Mouse (Mus musculus) limb, embryonic 14.5 days (tissue): ENCODE data around the gene Polr3g. TPM values are rescaled to one million over a fixed set of nuclear protein-coding genes. Genes with fewer than 3 reads are reported as not detected.

ENCODE experiments used
- ATAC-seq: fragments of 200-750 bp; cut with Nextera tagmentation; 2 replicates; pipeline ENCODE4 v1.8.0; 2017; ENCODE audit warnings: low read depth, moderate number of reproducible peaks, moderate TSS enrichment; ENCODE audit not compliant: low FRiP score
- DNase-seq: peaks from one replicate; pipeline ENCODE4 v3.0.0-alpha.2; 2015; ENCODE audit warnings: low spot score
- H3K27ac ChIP-seq: fragments of 300-500 bp; sonication (generic); replicated peaks from 2 replicates; pipeline ENCODE4 v1.5.1; 2014; ENCODE audit warnings: low read depth, mild to moderate bottlenecking, low read length, moderate library complexity, mixed read lengths
- H3K27me3 ChIP-seq: fragments of 300-500 bp; sonication (generic); 2 replicates; pipeline ENCODE4 v1.6.1; 2014; ENCODE audit warnings: low read length, mixed read lengths; ENCODE audit not compliant: control insufficient read depth, insufficient read depth
- H3K36me3 ChIP-seq: fragments of 300-500 bp; sonication (generic); 2 replicates; pipeline ENCODE4 v1.6.1; 2014; ENCODE audit warnings: mild to moderate bottlenecking, low read length, moderate library complexity, mixed read lengths; ENCODE audit not compliant: control insufficient read depth, insufficient read depth
- H3K4me1 ChIP-seq: fragments of 300-500 bp; sonication (generic); 2 replicates; pipeline ENCODE4 v1.6.1; 2014; ENCODE audit warnings: antibody characterized with exemption, low read length, mixed read lengths; ENCODE audit not compliant: control insufficient read depth, insufficient read depth
- H3K4me2 ChIP-seq: fragments of 300-500 bp; sonication (generic); replicated peaks from 2 replicates; pipeline ENCODE4 v1.6.1; 2014; ENCODE audit warnings: low read depth, mild to moderate bottlenecking, low read length, moderate library complexity; ENCODE audit not compliant: severe bottlenecking
- H3K4me3 ChIP-seq: fragments of 300-500 bp; sonication (generic); replicated peaks from 2 replicates; pipeline ENCODE4 v1.5.1; 2014; ENCODE audit warnings: low read length
- H3K9ac ChIP-seq: fragments of 300-500 bp; sonication (generic); 2 replicates; pipeline ENCODE4 v1.6.1; 2014; ENCODE audit warnings: mild to moderate bottlenecking, low read depth, low read length, moderate library complexity; ENCODE audit not compliant: severe bottlenecking
- H3K9me3 ChIP-seq: fragments of 300-500 bp; sonication (generic); 2 replicates; pipeline ENCODE4 v1.6.1; 2016; ENCODE audit warnings: low read length; ENCODE audit not compliant: control insufficient read depth
- POLR2A ChIP-seq: fragments of 200-500 bp; IDR thresholded peaks from 2 replicates; pipeline ENCODE4 v1.8.0; 2012; ENCODE audit warnings: inconsistent platforms, mild to moderate bottlenecking, moderate library complexity, borderline replicate concordance; ENCODE audit not compliant: insufficient read depth, insufficient read length; ENCODE audit errors: extremely low read depth
- WGBS: fragments of 180-500 bp; shearing (Covaris S2); extraction: QIAGEN DNeasy Blood & Tissue Kit; methylation state at CpG from one replicate; pipeline ENCODE4 v1.1.7; 2014; 5-methylcytosine and 5-hydroxymethylcytosine counted together
- polyA plus RNA-seq, 2 experiments: library from polyadenylated mRNA; depleted of rRNA in 1 of 2; stranded (reverse) in 1 of 2; unstranded in 1 of 2; fragments of >200 nt; fragmentation: Nextera tagmentation in 1 of 2; extraction: Ambion mirVana in 1 of 2; gene quantifications; 2 replicates each; pipeline versions ENCODE4 v1.2.1 to v1.2.3; 2012 to 2014

Gene Polr3g
- polyA plus RNA-seq, 2 experiments: 15.0 to 31.1 TPM

GRCm38 (mm10) chr13:81703621-81704020, 7.2 kb downstream of the Polr3g start:
- Histone ChIP-seq H3K4me3 (no peak overlapping the region), H3K27ac (no peak overlapping the region), H3K9me3 (no peaks in the 10 kb centered on the region), H3K36me3 (0 out of 2 replicates have a peak, but pooled peaks cover 3% of the 10 kb centered on the region), H3K27me3 (no peaks in the 10 kb centered on the region), H3K4me1 (peaks cover 2% of the 10 kb centered on the region; the same call in 1 of the 2 replicates), H3K9ac (no peak overlapping the region), H3K4me2 (no peak overlapping the region)
- TF ChIP-seq POLR2A: no peak
- ATAC-seq (no peak), DNase-seq (no peak)
- WGBS: 72% methylated on average over 9 of the region's 9 CpGs

- WGBS: 78% methylated on average over 7 of the region's 7 CpGs
These were observed 7.7 kb downstream of the Polr3g start for GRCm38 (mm10) chr13:81703148-81703547.

GRCm38 (mm10) chr13:81694446-81694845, 16.4 kb downstream of the Polr3g start:
- no peaks in the 10 kb centered on the region for H3K27me3 ChIP-seq
- no peak overlapping the region for H3K4me2 ChIP-seq
- no peak overlapping the region for H3K27ac ChIP-seq
- H3K36me3 ChIP-seq: 0 out of 2 replicates have a peak, but pooled peaks cover 3% of the 10 kb centered on the region
- no peak for ATAC-seq
- no peaks in the 10 kb centered on the region for H3K9me3 ChIP-seq
- H3K4me3 ChIP-seq: no peak overlapping the region
- H3K9ac ChIP-seq: no peak overlapping the region
- WGBS: 92% methylated on average over 12 of the region's 12 CpGs
- TF ChIP-seq POLR2A: no peak
- no peaks in the 10 kb centered on the region for H3K4me1 ChIP-seq
- DNase-seq: no peak

More at GRCm38 (mm10) chr13:81703148-81703547, 7.7 kb downstream of the Polr3g start:
- H3K36me3 ChIP-seq: 0 out of 2 replicates have a peak, but pooled peaks cover 3% of the 10 kb centered on the region
- H3K9ac ChIP-seq: no peak overlapping the region
- H3K4me3 ChIP-seq: no peak overlapping the region
- H3K9me3 ChIP-seq: no peaks in the 10 kb centered on the region
- no peak for DNase-seq
- no peak overlapping the region for H3K27ac ChIP-seq
- no peaks in the 10 kb centered on the region for H3K27me3 ChIP-seq
- ATAC-seq: no peak
- no peak overlapping the region for H3K4me2 ChIP-seq
- H3K4me1 ChIP-seq: peaks cover 2% of the 10 kb centered on the region; the same call in 1 of the 2 replicates
- TF ChIP-seq POLR2A: no peak

- H3K4me2 ChIP-seq: no peak overlapping the region
- ATAC-seq: no peak
- H3K36me3 ChIP-seq: no peaks in the 10 kb centered on the region
- no peak for TF ChIP-seq POLR2A
- no peaks in the 10 kb centered on the region for H3K9me3 ChIP-seq
- H3K9ac ChIP-seq: no peak overlapping the region
- no peak overlapping the region for H3K27ac ChIP-seq
- 77% methylated on average over 9 of the region's 9 CpGs for WGBS
- H3K4me1 ChIP-seq: no peaks in the 10 kb centered on the region
- no peak for DNase-seq
- H3K4me3 ChIP-seq: no peak overlapping the region
- no peaks in the 10 kb centered on the region for H3K27me3 ChIP-seq
These were observed 19.2 kb downstream of the Polr3g start for GRCm38 (mm10) chr13:81691606-81692005.

GRCm38 (mm10) chr13:81690477-81690876, 20.3 kb downstream of the Polr3g start:
- no peak for ATAC-seq

GRCm38 (mm10) chr13:81689587-81689986, 21.2 kb downstream of the Polr3g start:
- no peak for TF ChIP-seq POLR2A
- H3K9me3 ChIP-seq: no peaks in the 10 kb centered on the region
- DNase-seq (no peak), ATAC-seq (no peak)
- no peaks in the 10 kb centered on the region for H3K27me3 ChIP-seq
- H3K36me3 ChIP-seq: no peaks in the 10 kb centered on the region
- no peaks in the 10 kb centered on the region for H3K4me1 ChIP-seq
- no peak overlapping the region for H3K4me2 ChIP-seq
- H3K27ac ChIP-seq: no peak overlapping the region
- no peak overlapping the region for H3K4me3 ChIP-seq
- WGBS: 88% methylated on average over 3 of the region's 3 CpGs
- H3K9ac ChIP-seq: no peak overlapping the region

More at GRCm38 (mm10) chr13:81690477-81690876, 20.3 kb downstream of the Polr3g start:
- no peaks in the 10 kb centered on the region for H3K36me3 ChIP-seq
- no peak overlapping the region for H3K4me3 ChIP-seq
- WGBS: 87% methylated on average over 10 of the region's 10 CpGs
- no peaks in the 10 kb centered on the region for H3K9me3 ChIP-seq
- H3K9ac ChIP-seq: no peak overlapping the region
- H3K4me2 ChIP-seq: no peak overlapping the region
- no peaks in the 10 kb centered on the region for H3K4me1 ChIP-seq
- no peak for DNase-seq
- TF ChIP-seq POLR2A: no peak
- no peaks in the 10 kb centered on the region for H3K27me3 ChIP-seq
- no peak overlapping the region for H3K27ac ChIP-seq
